Mouse (Mus musculus): ENCODE measurements around the gene Gcnt3.
"Not testable (repeated sequence)": the region's sequence is repeated elsewhere in the genome, so short reads cannot be mapped to it uniquely, and the experiment has no call there.

Gene Gcnt3

GRCm38 (mm10) chr9:70042137-70042536 lies 4.2 kb upstream of the Gcnt3 start:
- DNase-seq = no peak

- no peak for DNase-seq
Measured at GRCm38 (mm10) chr9:70040570-70040969, 2.7 kb upstream of the Gcnt3 start.

- DNase-seq = no peak
Measured at GRCm38 (mm10) chr9:70039597-70040385, 1.9 kb upstream of the Gcnt3 start.

- DNase-seq = no peak
Measured at GRCm38 (mm10) chr9:70036646-70037045, 1.2 kb downstream of the Gcnt3 start.

GRCm38 (mm10) chr9:70034702-70035101 lies 3.2 kb downstream of the Gcnt3 start:
- DNase-seq = no peak

GRCm38 (mm10) chr9:70033056-70033455 lies 4.8 kb downstream of the Gcnt3 start:
- peak; percentile 60 for DNase-seq

GRCm38 (mm10) chr9:70032167-70032566 lies 5.7 kb downstream of the Gcnt3 start:
- no peak for DNase-seq

GRCm38 (mm10) chr9:70025365-70026012 lies 12.4 kb downstream of the Gcnt3 start:
- no peak for DNase-seq

GRCm38 (mm10) chr9:70024648-70025047 lies 13.2 kb downstream of the Gcnt3 start:
- DNase-seq = no peak

- DNase-seq = not testable (repeated sequence)
Measured at GRCm38 (mm10) chr9:70023615-70024014, 14.3 kb downstream of the Gcnt3 start.

GRCm38 (mm10) chr9:70022083-70022482 lies 15.8 kb downstream of the Gcnt3 start:
- DNase-seq = no peak

- no peak for DNase-seq
Measured at GRCm38 (mm10) chr9:70021610-70022009, 16.3 kb downstream of the Gcnt3 start.

GRCm38 (mm10) chr9:70018879-70019278 lies 19.0 kb downstream of the Gcnt3 start:
- DNase-seq = peak; percentile 36

- DNase-seq = no peak
Measured at GRCm38 (mm10) chr9:70015632-70016031, 22.3 kb downstream of the Gcnt3 start.

GRCm38 (mm10) chr9:70012408-70012901 lies 25.4 kb downstream of the Gcnt3 start, which contains the start of gene Gtf2a2:
Gtf2a2 (plus strand) TSS chr9:70012550.
- peak; percentile 91 for DNase-seq

GRCm38 (mm10) chr9:70011537-70012407 lies 26.1 kb downstream of the Gcnt3 start:
- DNase-seq = no peak

- DNase-seq = no peak
Measured at GRCm38 (mm10) chr9:70010781-70011473, 27.0 kb downstream of the Gcnt3 start.

- no peak for DNase-seq
Measured at GRCm38 (mm10) chr9:70009754-70010304, 28.1 kb downstream of the Gcnt3 start.

- no peak for DNase-seq
Measured at GRCm38 (mm10) chr9:70007506-70008248, 30.2 kb downstream of the Gcnt3 start.

GRCm38 (mm10) chr9:70006984-70007383 lies 30.9 kb downstream of the Gcnt3 start:
- peak; percentile 79 for DNase-seq

- DNase-seq = no peak
Measured at GRCm38 (mm10) chr9:70003516-70003915, 34.4 kb downstream of the Gcnt3 start.

All from kidney, adult 9 months (tissue).